Mouse (Mus musculus) hindbrain, embryonic 16.5 days (tissue): ENCODE measurements around the gene Olfr420. TPM values are rescaled to one million over a fixed set of nuclear protein-coding genes. Genes with fewer than 3 reads are reported as not detected.

Experiments
- ATAC-seq: fragments of 200-750 bp; cut with Nextera tagmentation; 2 replicates; pipeline ENCODE4 v1.8.0; 2017; ENCODE audit warnings: moderate TSS enrichment, moderate library complexity
- H3K27ac ChIP-seq: fragments of 300-500 bp; sonication (generic); 2 replicates; pipeline ENCODE4 v1.5.1; 2014; ENCODE audit warnings: low read depth, mild to moderate bottlenecking, control low read depth, low read length, moderate library complexity
- H3K27me3 ChIP-seq: fragments of 300-500 bp; sonication (generic); replicated peaks from 2 replicates; pipeline ENCODE4 v1.6.1; 2014; ENCODE audit warnings: low read length; ENCODE audit not compliant: control insufficient read depth, insufficient read depth
- H3K36me3 ChIP-seq: fragments of 300-500 bp; sonication (generic); 2 replicates; pipeline ENCODE4 v1.6.1; 2014; ENCODE audit warnings: mild to moderate bottlenecking, low read length, moderate library complexity, mixed read lengths; ENCODE audit not compliant: control insufficient read depth, insufficient read depth
- H3K4me1 ChIP-seq: fragments of 300-500 bp; sonication (generic); 2 replicates; pipeline ENCODE4 v1.6.1; 2014; ENCODE audit warnings: low read depth, low read length; ENCODE audit not compliant: control insufficient read depth, insufficient read depth
- H3K4me2 ChIP-seq: fragments of 300-500 bp; sonication (generic); 2 replicates; pipeline ENCODE4 v1.6.1; 2014; ENCODE audit warnings: mild to moderate bottlenecking, low read length, control low read depth, moderate library complexity
- H3K4me3 ChIP-seq: fragments of 300-500 bp; sonication (generic); 2 replicates; pipeline ENCODE4 v1.5.1; 2014; ENCODE audit warnings: mild to moderate bottlenecking, low read length, control low read depth, moderate library complexity
- H3K9ac ChIP-seq: fragments of 300-500 bp; sonication (generic); 2 replicates; pipeline ENCODE4 v1.6.1; 2014; ENCODE audit warnings: low read depth, mild to moderate bottlenecking, control low read depth, low read length, moderate library complexity
- H3K9me3 ChIP-seq: fragments of 300-500 bp; sonication (generic); 2 replicates; pipeline ENCODE4 v1.6.1; 2014; ENCODE audit warnings: mild to moderate bottlenecking, low read length, moderate library complexity; ENCODE audit not compliant: control insufficient read depth
- WGBS: fragments of 180-500 bp; shearing (Covaris S2); extraction: QIAGEN DNeasy Blood & Tissue Kit; methylation state at CpG from one replicate; pipeline ENCODE4 v1.1.7; 2014; 5-methylcytosine and 5-hydroxymethylcytosine counted together
- polyA plus RNA-seq: library from polyadenylated mRNA; unstranded; fragments of >200 nt; fragmentation: Nextera tagmentation; extraction: Ambion mirVana; gene quantifications from 2 replicates; pipeline ENCODE4 v1.2.1, GENCODE M21; 2015

Olfr420 gene
- not detected in 2 replicates for polyA plus RNA-seq

DNA sequence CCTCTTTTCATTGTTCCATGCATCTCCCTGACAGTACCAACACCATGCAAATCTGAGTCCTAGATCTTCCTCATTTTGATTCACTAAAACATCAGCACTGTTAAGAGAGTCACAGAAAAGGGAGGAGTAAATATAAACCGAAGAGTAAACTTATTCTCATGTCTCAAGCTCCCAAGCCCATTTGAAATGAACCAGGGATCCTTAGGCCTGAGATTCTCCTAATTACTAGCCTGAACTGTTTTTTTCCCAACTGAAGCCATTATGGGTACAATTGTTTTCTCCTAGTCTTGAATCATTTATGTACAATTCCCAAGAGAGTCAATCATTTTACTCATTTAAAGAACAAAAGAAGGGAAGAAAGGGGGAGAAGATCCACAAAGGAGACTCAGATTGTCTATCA, at the start of gene Olfr420:
Gene Olfr420, plus strand, starts transcription at position 301 of the 400 bp plus-strand sequence.
- no peak within 1 kb of the TSS for H3K4me2 ChIP-seq
- no peaks in the 10 kb centered on the region for H3K4me1 ChIP-seq
- H3K27me3 ChIP-seq: no peaks in the 10 kb centered on the region
- H3K27ac ChIP-seq: no peak within 1 kb of the TSS
- H3K9me3 ChIP-seq: no peaks in the 10 kb centered on the region
- no peak within 1 kb of the TSS for H3K4me3 ChIP-seq
- H3K9ac ChIP-seq: no peak within 1 kb of the TSS
- WGBS: 82% methylated on average over 1 of the region's 1 CpGs
- no peak for ATAC-seq
- H3K36me3 ChIP-seq: no peaks in the 10 kb centered on the region

DNA sequence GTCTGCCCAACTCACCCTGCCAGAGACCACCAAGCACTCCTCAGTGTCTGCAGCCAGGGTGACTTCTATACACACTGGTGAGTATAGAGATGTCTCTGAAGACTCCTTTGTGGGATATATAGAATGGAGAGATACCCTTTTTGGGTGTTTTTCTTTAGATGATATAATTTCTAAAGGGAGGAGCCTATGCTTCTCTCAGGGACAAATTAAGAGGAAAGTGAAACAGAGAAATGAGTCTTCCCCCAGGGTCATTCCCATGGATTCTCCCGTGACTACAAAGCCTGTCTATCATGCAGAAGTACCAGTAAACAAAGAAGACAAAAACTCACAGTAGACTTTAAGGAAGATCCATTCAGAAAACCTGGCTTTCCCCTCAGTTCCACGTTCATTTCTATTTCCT, 34.4 kb upstream of the Olfr420 start, which contains the start of gene Olfr231:
Gene Olfr231, minus strand, starts transcription at position 101 of the 400 bp plus-strand sequence.
- no peak within 1 kb of the TSS for H3K9ac ChIP-seq
- no peaks in the 10 kb centered on the region for H3K36me3 ChIP-seq
- no peak within 1 kb of the TSS for H3K4me2 ChIP-seq
- H3K27me3 ChIP-seq: no peaks in the 10 kb centered on the region
- no peaks in the 10 kb centered on the region for H3K4me1 ChIP-seq
- H3K27ac ChIP-seq: no peak within 1 kb of the TSS
- no peaks in the 10 kb centered on the region for H3K9me3 ChIP-seq
- 44% methylated on average over 2 of the region's 2 CpGs for WGBS
- no peak for ATAC-seq
- no peak within 1 kb of the TSS for H3K4me3 ChIP-seq

DNA sequence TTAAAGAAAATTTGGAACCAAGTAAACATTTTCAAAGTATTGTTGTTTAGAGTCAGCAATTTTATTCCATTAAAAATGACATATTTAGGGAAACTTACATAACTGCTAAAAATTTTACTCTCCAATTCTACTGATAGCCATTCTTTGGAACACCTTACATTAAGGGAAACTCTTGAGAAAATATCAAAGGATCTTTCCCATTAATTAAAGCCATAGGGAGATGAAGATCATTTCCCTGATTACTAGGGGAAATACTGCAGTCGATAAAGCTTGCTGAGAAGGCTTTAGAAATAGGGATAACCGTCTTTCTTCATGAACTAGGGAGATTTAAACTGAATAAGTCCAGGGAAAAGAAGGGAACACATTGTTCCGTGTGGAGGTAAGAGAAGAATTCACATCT, 24.2 kb upstream of the Olfr420 start, which contains the start of gene Olfr424:
Gene Olfr424, plus strand, starts transcription at position 301 of the 400 bp plus-strand sequence.
- H3K27ac ChIP-seq: no peak within 1 kb of the TSS
- no peaks in the 10 kb centered on the region for H3K36me3 ChIP-seq
- H3K9me3 ChIP-seq: no peaks in the 10 kb centered on the region
- H3K4me2 ChIP-seq: no peak within 1 kb of the TSS
- no peak within 1 kb of the TSS for H3K4me3 ChIP-seq
- no peak for ATAC-seq
- 88% methylated on average over 3 of the region's 3 CpGs for whole genome bisulfite sequencing
- no peak within 1 kb of the TSS for H3K9ac ChIP-seq
- no peaks in the 10 kb centered on the region for H3K27me3 ChIP-seq
- H3K4me1 ChIP-seq: no peaks in the 10 kb centered on the region

DNA sequence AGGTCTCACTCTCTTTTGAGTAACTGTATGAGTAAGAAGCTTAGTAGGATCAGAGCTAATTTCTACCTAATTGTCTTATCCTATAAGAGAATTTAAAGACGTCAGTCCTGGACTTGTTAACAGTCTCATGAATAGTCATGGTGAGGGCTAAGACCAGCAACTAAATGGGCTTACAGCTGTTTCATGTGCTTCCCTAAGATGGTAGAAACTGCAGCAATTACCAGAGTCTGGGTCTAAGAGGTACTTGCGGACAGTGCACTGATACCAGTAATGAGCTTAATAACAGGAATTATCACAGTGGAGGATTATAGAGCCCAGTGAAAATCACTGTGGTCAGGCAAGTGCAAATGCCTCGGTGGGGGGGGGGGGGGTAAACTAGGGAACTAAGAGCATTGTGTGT, 23.4 kb upstream of the Olfr420 start:
- Histone ChIP-seq H3K27me3 (no peaks in the 10 kb centered on the region), H3K9ac (no peak overlapping the region), H3K4me1 (no peaks in the 10 kb centered on the region), H3K9me3 (no peaks in the 10 kb centered on the region), H3K4me3 (no peak overlapping the region), H3K27ac (no peak overlapping the region), H3K4me2 (no peak overlapping the region), H3K36me3 (no peaks in the 10 kb centered on the region)
- WGBS: 73% methylated on average over 3 of the region's 3 CpGs
- no peak for ATAC-seq

- Histone ChIP-seq H3K4me2 (no peak overlapping the region), H3K9me3 (no peaks in the 10 kb centered on the region), H3K27me3 (no peaks in the 10 kb centered on the region), H3K36me3 (no peaks in the 10 kb centered on the region), H3K4me3 (no peak overlapping the region), H3K9ac (no peak overlapping the region), H3K27ac (no peak overlapping the region), H3K4me1 (no peaks in the 10 kb centered on the region)
- WGBS: 81% methylated on average over 2 of the region's 2 CpGs
- ATAC-seq: no peak
Observed at GRCm38 (mm10) chr1:174141384-174141783, 14.0 kb upstream of the Olfr420 start.

- H3K4me1 ChIP-seq: no peaks in the 10 kb centered on the region
- H3K36me3 ChIP-seq: no peaks in the 10 kb centered on the region
- no peak overlapping the region for H3K4me3 ChIP-seq
- no peaks in the 10 kb centered on the region for H3K27me3 ChIP-seq
- 74% methylated on average over 1 of the region's 1 CpGs for WGBS
- ATAC-seq: no peak
- H3K9ac ChIP-seq: no peak overlapping the region
- H3K4me2 ChIP-seq: no peak overlapping the region
- H3K27ac ChIP-seq: no peak overlapping the region
- H3K9me3 ChIP-seq: no peaks in the 10 kb centered on the region
Observed at GRCm38 (mm10) chr1:174146696-174147095, 8.7 kb upstream of the Olfr420 start.

- Histone ChIP-seq H3K27me3 (no peaks in the 10 kb centered on the region), H3K27ac (no peak overlapping the region), H3K4me1 (no peaks in the 10 kb centered on the region), H3K4me2 (no peak overlapping the region), H3K36me3 (no peaks in the 10 kb centered on the region), H3K9me3 (no peaks in the 10 kb centered on the region), H3K4me3 (no peak overlapping the region), H3K9ac (no peak overlapping the region)
- WGBS: 81% methylated on average over 2 of the region's 2 CpGs
- no peak for ATAC-seq
Observed at GRCm38 (mm10) chr1:174149289-174149688, 6.1 kb upstream of the Olfr420 start.

DNA sequence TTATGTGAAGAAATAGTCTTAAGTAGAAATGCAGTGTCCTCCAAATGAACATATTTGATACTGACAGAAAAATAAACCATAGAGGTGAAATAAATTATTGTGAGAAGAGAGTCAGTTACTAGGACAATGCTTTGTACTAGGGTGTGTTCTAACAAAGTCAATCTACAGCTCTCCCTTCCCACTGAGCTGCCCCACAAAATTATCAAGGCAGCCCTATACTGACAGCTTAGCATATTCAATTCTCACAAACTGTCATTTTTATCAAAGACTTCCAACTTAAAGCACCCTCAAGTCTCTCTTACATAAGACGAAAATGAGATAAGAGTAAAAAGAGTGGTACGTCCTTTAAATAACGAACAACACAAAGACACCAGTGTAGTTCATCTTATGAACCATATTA, 2.2 kb downstream of the Olfr420 start:
- no peak overlapping the region for H3K9ac ChIP-seq
- no peak overlapping the region for H3K27ac ChIP-seq
- no peaks in the 10 kb centered on the region for H3K4me1 ChIP-seq
- no peaks in the 10 kb centered on the region for H3K9me3 ChIP-seq
- H3K4me3 ChIP-seq: no peak overlapping the region
- H3K36me3 ChIP-seq: no peaks in the 10 kb centered on the region
- H3K4me2 ChIP-seq: no peak overlapping the region
- 91% methylated on average over 3 of the region's 3 CpGs for WGBS
- no peak for ATAC-seq
- H3K27me3 ChIP-seq: no peaks in the 10 kb centered on the region

GRCm38 (mm10) chr1:174158512-174158911, 3.1 kb downstream of the Olfr420 start:
- Histone ChIP-seq H3K9me3 (no peaks in the 10 kb centered on the region), H3K4me3 (no peak overlapping the region)
- ATAC-seq: no peak

GRCm38 (mm10) chr1:174159095-174159494, 3.7 kb downstream of the Olfr420 start:
- Histone ChIP-seq H3K4me1 (no peaks in the 10 kb centered on the region), H3K4me3 (no peak overlapping the region), H3K27me3 (no peaks in the 10 kb centered on the region), H3K9me3 (no peaks in the 10 kb centered on the region), H3K9ac (no peak overlapping the region), H3K36me3 (no peaks in the 10 kb centered on the region), H3K27ac (no peak overlapping the region), H3K4me2 (no peak overlapping the region)
- WGBS: 95% methylated on average over 10 of the region's 10 CpGs
- ATAC-seq: no peak

More at GRCm38 (mm10) chr1:174158512-174158911, 3.1 kb downstream of the Olfr420 start:
- Histone ChIP-seq H3K4me1 (no peaks in the 10 kb centered on the region), H3K27ac (no peak overlapping the region), H3K4me2 (no peak overlapping the region), H3K27me3 (no peaks in the 10 kb centered on the region), H3K9ac (no peak overlapping the region), H3K36me3 (no peaks in the 10 kb centered on the region)
- 87% methylated on average over 1 of the region's 1 CpGs for WGBS
